Mouse (Mus musculus) frontal cortex, adult (tissue): Measurements from ENCODE around the gene Dgke.
"Not testable (repeated sequence)": the region's sequence is repeated elsewhere in the genome, so short reads cannot be mapped to it uniquely, and the experiment has no call there.

Experiments used
- ATAC-seq: cut with Nextera tagmentation; 2 replicates; pipeline ENCODE4 v1.9.2; 2017; ENCODE audit warnings: mild to moderate bottlenecking, moderate library complexity, mixed read lengths; ENCODE audit not compliant: low TSS enrichment

Gene Dgke

DNA sequence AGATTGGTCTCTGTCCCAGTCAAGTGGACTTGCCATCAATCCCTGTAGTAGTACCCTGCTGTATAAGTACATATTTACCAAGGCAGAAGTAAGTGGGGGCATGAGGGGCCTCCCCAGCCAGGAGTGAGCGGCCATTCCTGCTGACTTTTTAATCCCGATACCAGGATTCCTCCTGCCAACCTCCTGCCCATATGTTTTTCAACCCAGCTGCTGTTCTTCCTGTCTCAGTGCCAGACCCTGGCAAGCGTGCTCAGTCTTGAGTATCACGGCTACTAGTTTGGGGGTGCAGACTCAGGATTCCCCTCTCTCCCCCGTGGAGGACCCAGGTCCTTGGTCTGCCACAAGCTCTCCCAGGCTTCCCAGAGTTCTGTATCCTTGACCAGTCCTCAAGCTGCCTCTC lies 64.0 kb downstream of the Dgke start:
- no peak for ATAC-seq

DNA sequence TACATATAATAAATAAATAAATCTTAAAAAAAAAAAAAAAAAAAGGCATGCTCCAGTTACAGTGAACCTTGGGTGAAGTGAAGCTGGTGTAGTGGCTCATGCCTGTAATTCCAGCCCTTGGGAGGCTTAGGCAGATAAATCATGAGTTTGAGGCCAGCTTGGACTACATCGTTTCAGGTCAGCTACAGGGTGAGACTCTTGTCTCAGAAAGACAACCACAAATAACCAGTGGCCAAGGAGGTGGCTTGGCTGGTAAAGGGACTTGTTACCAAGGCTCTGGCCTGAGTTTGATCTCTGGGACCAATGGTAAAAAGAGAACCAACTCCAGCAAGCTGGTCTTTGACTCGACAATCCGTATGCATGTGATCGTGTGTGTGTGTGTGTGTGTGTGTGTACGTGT lies 64.6 kb downstream of the Dgke start:
- ATAC-seq = no peak

DNA sequence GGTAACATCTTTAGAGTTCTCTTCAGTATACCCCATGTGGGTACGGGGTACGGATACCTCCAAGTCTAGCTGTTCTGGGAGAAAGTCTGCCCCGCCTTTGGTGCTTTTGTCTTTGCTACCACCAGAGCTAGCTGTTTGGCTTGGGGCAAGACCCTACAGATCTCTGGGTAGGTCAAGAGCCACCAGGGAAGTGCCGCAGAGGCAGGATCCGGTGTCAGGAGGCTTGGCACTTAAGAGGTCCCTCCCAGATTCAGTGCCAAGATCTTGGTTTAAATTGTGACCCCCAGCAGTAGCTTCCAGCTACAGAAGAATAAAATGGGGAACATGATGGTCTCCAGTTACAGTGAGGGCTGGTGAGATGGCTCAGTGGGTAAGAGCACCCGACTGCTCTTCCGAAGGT lies 65.1 kb downstream of the Dgke start:
- no peak for ATAC-seq

DNA sequence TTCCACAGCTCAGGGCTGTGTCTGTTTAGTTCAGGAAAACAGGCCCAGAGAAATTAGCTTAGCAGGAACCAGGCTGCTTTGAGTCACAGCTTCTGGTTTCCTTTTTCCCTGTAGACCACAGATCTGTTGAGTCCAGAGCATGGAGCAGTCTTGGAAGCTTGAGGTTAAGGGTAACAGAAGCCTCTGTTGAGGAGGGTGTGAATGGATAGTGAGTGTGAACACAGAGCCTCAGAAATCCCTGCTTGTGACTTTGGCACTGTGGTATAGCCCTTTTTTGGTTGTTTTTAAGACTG lies 66.2 kb downstream of the Dgke start:
- ATAC-seq = no peak

DNA sequence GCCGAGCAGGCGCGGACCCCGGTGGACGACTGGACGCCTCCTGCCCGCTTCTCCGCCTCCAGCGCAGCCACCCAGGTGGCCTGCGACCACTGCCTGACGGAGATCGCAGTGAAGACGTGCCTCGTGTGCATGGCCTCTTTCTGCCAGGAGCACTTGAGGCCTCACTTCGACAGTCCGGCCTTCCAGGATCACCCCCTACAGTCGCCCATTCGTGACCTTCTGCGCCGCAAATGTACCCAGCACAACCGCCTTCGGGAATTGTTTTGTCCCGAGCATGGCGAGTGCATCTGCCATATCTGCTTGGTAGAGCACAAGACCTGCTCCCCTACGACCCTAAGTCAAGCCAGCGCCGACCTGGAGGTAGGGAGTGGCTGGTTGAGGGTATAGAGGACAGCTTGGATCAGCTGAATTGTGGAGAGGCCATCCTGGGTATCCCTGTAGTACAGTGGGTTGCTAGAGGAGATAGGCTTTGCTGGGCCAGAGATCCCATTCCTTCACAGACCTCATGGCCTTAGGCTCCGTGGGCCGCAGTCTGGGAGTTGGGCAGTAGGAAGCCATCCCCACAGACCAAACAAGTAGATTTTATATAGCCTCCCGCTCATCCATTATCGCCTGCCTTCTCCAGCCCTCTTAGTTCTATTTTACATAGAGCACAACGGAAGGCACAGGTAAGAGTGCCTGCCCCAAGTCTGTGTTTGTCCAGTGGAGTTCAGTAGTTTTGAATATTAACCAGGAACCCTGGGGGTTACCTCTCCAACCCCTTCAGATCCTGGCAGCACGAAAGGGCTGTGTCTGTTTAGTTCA lies 66.7 kb downstream of the Dgke start:
- ATAC-seq = no peak

DNA sequence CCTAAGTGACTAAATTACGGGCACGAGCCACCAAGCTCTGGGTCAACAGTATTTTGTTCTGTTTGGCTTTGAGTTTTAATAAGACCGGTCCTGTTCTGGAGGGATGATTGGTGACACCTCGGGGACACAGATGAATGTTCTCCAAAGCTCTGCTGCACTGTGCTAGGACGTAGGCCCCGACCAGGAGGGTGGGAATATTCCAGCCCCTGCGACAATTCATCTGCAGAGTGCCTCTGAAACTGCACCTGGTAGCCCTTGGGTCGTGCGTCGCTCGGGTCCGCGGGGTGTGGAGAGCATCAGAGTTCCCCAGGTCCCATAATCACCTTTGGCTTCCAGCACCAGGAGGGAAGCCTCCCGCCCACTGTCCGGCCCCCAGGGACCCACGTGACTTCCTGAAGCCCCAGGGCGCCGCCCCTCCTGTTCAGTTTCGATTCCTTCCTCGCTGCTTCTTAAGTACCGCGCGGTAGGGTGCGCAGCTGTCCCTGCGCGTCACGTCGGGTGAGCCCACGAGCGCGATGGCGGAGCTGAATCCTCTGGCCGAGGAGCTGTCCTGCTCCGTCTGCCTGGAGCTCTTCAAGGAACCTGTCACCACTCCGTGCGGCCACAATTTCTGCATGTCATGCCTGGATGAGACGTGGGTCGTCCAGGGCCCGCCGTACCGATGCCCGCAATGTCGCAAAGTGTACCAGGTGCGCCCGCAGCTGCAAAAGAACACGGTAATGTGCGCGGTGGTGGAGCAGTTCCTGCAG lies 67.5 kb downstream of the Dgke start, which contains the start of gene Trim25:
Gene Trim25 (plus strand): TSS at position 403 of the 749 bp plus-strand sequence.
- no peak for ATAC-seq

DNA sequence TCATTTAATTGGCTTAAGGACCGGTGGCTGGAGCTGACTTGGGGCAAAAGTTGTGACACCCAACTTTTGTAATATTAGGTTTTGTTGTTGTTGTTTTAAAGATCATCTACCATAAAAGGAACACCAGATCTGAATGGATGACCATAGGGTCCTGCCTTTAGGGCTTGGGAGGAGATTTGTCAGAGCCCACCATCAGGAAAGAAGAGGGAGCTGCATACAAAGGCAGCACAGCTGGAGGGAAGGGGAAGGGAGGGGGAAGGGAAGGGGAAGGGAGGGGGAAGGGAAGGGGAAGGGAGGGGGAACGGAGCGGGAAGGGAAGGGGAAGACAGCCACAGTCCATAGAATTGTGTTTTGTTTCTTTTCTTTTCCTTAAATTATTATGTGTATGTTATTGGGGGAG lies 68.2 kb downstream of the Dgke start:
- no peak for ATAC-seq

DNA sequence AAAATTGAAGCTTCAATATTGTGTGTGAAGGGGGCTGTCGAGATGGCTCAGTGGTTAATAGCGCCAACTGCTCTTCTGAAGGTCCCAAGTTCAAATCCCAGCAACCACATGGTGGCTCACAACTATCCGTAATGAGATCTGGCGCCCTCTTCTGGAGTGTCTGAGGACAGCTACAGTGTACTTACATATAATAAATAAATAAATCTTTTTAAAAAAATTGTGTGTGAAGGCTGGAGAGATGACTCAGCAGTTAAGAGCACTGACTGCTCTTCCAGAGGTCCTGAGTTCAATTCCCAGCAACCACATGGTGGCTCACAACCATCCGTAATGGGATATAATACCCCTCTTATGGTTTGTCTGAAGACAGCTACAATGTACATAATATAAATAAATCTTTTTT lies 69.3 kb downstream of the Dgke start:
- not testable (repeated sequence) for ATAC-seq

DNA sequence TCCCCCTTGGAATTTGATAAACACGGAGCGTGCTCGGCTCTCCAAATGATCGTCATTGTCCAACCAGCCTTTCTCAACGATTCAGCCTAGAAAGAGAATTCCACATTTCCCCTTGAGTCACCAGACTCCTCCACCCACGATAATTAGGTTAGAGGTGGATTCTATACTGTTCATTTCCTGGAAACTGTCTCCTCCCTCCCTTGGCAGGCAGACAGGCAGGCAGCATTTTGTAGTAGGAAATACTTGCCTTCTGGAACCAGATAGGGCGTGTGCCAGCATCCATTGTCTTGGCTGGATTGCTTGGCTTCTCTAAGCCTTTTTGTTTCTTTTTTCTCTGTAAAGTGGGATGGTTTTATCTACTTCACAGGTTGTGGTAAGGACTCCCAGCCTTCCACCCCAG lies 70.2 kb downstream of the Dgke start:
- ATAC-seq = no peak

DNA sequence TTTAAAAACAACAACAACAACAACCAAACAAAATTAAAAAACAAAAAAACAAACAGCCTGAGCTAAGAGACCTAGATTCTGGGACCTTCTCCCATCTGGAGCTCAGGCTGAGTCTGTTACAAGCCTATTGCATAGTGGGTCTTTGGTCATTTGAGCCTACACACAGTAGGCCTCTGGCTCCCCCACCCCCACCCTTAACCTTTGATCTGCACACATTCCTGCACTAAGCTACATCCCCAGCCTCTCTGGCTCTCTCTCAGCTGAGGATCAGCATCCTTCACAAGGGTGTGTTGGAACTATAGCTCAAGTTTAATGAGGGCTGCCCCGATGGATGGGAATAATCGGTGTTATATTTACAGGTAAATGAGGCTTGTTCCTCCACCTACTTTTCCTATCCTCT lies 71.0 kb downstream of the Dgke start:
- no peak for ATAC-seq

DNA sequence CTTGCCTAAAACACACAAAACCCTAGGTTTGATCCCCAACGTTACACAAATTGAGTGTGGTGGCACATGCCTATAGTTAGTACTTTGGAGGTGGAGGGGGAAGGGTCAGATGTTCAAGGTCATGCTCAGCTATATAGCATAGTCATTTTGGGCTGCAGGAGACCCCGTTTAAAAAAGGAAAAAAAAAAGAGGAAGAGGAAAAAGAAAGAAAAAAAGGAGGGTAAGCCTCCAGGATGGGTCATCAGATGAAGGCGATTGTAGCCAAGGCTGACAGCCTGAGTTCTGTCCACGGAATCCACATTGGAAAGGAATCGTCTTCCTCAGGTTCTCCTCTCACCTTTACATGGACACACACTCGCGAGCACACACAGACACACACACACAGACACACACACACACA lies 72.2 kb downstream of the Dgke start:
- no peak for ATAC-seq

DNA sequence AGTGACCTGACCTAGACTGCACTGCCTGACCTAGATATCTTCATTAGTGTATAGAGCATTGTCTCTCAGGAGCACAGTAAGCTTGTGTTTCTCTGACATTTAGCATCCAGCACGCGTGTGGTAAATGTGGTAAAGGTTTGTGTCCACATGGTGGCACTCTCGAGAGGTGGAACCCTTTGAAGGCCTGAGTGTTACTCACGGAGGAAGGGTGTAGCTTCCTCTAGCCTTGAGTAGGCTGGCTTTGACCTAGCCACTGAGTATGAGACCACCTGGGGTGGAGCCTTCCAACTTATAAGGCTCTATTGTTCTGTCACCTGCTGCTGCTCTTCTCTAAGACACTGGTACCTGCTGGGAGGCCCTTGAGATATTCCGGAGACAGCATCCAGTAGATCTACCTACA lies 73.0 kb downstream of the Dgke start:
- peak; percentile 81; the same call in 1 of the 2 replicates for ATAC-seq

DNA sequence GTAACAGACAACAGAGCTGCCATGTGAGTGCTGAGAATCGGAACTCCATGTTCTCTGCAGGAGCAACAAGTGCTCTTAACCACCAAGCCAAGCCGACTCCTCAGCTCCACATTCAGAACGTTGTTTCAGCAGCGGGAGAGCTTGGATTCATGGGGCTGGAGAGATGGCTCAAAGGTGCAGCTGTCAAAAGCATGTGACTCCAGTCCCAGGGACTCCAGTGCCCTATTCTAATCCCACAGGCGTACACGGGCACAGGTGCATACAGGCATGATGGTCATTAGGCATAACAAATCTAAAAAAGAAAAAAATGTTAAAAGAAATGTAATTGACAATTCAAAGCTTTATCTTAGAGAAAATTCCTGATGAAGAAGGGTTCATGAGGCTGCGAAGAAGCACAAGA lies 73.5 kb downstream of the Dgke start:
- no peak for ATAC-seq

DNA sequence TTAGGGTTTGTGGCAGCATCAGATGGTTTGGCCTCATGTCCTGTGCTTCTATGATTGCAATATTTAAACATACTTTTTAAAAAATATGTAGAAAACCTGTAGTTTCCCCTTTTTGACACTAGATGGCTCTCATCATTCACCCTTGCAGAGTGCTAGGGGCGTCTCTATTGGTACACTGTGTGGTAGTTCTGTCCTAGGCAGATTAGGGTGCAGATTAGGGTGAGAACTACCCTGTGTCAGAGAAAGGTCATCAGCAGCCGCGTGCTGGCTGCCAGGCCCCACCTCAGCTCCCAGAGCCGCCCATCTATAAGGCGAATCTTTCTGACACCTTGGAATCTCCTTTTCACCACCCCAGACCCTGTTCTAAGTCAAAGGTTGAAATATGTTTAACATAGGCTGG lies 77.1 kb downstream of the Dgke start:
- ATAC-seq = no peak; the same call in 1 of the 2 replicates

DNA sequence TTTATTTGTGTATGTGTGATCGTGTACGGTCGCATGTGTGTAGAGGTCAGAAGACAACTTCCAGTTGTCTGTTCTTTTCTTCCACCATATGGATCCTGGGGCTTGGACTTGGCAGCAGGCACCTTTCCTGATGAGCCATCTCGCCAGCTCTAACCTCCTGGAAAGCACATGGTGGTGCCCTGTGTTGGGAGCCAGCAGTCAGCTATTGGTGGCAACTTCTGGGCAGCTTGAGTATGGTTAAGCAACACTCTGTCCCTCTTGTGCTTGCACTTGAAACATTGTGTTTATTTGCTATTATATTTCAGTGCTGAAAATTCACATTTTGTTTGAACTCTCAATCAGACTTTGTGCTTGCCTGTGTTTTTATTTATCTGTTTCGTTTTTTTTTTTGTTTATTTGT lies 77.7 kb downstream of the Dgke start:
- ATAC-seq = no peak

DNA sequence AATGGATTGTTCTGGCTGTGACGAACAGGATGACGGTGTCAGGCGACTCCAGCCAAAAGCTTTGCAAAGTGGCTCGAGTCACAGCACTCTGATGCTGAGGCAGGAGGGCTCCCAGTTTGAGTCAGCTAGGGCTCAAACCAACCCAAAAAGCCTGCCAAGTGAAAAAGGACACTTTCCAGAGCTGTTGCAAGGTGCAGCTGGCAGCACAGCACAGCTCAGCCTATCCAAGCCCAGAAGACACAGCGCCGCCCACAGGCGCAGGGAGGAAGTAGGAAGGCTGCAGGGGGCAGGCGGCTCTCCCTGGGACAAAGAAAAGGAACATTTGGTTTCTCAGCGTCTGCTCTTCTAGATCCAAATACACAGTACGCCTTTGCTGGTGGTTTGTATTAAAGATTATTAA lies 80.0 kb downstream of the Dgke start:
- ATAC-seq = no peak
